Mouse (Mus musculus) gastrocnemius, adult 18-20 months (tissue): ENCODE results near the gene Birc3. TPM values are rescaled to one million over a fixed set of nuclear protein-coding genes. Genes with fewer than 3 reads are reported as not detected.
"Not testable (repeated sequence)": the region's sequence is repeated elsewhere in the genome, so short reads cannot be mapped to it uniquely, and the experiment has no call there.

Experiments used
- DNase-seq: peaks from one replicate; pipeline ENCODE4 v3.0.0; 2021; ENCODE audit warnings: low spot score
- long read RNA-seq, 2 experiments: library from polyadenylated mRNA; stranded (forward); transcript quantifications; one replicate each; pipeline ENCODE4 v2.0.0; 2021
- total RNA-seq, 2 experiments: library from RNA; stranded (reverse); gene quantifications; 2 replicates each; pipeline ENCODE4 v1.2.3; 2021

Gene Birc3
- total RNA-seq = 10 to 100 TPM in 1 of 2 experiments, 1 to 10 TPM in 1; 7.4 to 10.3 TPM
- long read RNA-seq, experiment 1, partial matches to known transcripts = 0 of 1 reads
- long read RNA-seq, experiment 1, other reads (novel, unspliced or antisense) = 1 of 1 reads
- long read RNA-seq, experiment 2, transcript Birc3-201 (9 exons, 2,667 nt) = major isoform, 7 of 8 reads
- long read RNA-seq, experiment 2, partial matches to known transcripts = 1 of 8 reads
- long read RNA-seq, experiment 2, other reads (novel, unspliced or antisense) = 0 of 8 reads

- peak; percentile 68 for DNase-seq
Observed at GRCm38 (mm10) chr9:7872775-7873439, at the start of gene Birc3. Gene Birc3, minus strand, starts transcription at chr9:7873186.

DNA sequence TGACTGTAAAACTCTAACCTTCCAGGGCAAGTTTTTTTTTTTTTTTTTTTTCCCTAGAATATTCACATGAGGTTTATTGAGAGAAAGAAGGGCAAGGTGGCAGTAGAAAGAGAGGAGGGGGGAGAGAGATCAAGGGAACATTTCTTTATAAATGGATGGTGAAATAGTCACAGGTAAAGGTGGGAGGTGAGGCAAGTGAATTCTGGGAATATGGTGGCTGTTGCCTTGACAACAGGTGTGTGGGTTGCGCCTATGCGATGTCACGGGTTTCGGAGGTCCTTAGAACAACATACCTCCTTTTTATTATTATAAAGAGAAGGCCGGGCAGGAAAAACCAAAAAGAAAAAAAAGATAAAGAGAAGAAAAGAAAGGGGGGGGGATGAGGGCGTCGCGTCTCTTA, 41.9 kb upstream of the Birc3 start:
- DNase-seq = no peak

DNA sequence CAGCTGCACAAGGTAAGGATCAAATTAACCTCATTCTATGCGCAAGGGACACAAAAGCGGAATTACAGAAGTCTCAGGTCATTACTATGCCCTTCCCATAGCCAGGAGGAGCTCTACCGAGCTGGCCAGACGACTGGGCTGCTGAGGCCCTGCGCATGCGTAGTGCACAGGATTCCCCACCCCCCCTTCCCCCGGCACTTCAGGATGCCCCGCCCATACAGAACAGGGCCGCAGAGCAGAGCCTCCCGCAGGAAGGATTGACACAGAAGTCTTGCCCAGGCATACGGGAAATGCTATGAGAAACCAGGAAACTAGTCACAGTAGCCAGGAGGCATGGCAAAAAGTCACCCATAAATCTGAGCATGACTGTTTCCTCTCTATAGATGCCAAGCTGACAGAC, 41.5 kb upstream of the Birc3 start:
- peak; percentile 40 for DNase-seq

DNA sequence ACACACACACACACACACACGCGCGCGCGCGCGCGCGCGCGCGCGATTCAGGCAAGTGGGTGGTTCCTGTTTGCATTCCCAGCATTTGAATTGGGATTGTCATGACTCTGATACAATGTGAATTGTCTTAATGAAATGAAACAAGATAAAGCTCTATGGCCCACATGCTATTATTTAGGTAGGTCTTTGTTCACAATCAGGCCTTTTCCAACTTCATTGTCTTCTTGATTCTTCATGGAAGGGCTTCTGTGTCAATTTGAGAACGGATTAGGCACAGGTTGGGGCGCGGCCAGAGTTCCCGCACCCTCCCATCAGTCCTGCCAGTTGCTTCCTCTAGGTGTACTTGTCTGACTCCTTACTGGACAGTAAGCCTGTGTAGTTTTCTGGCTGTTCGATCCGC, 41.0 kb upstream of the Birc3 start:
- no peak for DNase-seq

DNA sequence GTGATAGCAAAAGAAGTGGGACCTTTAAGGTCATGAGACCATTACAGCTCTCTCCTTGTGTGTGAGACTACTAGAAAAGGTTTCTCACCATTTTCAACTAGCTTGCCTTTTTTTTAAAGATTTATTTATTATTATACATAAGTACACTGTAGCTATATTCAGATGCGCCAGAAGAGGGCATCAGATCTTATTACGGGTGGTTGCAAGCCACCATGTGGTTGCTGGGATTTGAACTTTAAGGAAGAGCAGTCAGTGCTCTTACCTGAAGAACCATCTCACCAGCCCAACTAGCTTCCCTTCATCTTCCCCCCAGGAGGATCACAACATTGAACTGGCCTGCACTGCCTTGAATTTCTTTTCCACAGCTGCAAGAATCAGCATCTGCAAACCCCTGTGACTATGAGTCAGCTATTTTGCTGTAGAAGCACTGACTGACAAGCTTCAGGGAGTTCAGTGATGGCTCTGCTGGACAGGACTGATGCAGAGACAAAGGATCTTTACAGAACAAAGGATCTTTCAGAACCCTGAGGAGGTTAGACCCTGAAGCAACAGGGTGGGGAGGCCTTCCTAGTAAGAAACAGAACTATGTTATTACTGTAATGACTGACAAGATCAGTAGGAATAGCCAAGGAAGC, 34.5 kb upstream of the Birc3 start:
- DNase-seq = no peak

DNA sequence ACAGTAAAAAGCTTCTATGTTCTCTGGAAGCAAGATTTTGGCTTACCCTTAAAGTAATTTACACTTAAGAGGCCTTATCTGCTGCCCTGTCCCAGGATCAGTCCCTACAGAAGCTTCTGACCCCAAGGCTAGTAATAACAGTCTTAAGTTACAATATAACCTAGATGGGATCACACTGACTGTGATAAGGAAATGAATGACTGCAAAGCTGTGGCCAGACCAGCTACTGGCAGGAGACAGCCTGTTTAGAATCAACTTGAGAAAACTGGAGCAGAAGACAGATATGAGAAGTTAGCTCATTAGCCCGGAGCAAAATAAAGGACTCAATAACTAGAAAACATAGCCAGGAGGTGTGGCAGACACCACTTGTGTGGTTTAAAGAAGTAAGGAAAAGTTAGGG, 33.6 kb upstream of the Birc3 start:
- DNase-seq = no peak

GRCm38 (mm10) chr9:7903825-7904224, 30.8 kb upstream of the Birc3 start:
- DNase-seq = no peak

GRCm38 (mm10) chr9:7903262-7903661, 30.3 kb upstream of the Birc3 start:
- DNase-seq = no peak

DNA sequence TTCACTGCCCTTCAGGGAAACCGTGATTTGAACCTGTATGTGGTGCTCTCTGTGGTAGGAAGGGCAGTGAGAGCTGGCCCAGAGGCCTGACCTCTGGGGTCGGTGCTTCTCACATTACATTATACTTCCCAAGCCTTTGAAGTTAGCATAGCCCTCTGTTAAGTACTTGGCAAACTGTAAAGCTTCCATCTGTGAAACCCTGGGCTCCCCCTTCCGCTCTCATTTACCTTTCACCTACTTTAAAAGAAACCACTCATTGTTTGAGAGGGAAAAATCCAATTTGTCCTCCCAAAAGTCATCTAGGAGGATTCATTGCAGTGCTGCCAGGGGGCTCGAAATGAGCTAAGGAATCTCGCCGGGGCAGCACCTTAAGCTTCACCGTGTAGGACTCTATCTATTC, 29.3 kb upstream of the Birc3 start:
- DNase-seq = no peak

DNA sequence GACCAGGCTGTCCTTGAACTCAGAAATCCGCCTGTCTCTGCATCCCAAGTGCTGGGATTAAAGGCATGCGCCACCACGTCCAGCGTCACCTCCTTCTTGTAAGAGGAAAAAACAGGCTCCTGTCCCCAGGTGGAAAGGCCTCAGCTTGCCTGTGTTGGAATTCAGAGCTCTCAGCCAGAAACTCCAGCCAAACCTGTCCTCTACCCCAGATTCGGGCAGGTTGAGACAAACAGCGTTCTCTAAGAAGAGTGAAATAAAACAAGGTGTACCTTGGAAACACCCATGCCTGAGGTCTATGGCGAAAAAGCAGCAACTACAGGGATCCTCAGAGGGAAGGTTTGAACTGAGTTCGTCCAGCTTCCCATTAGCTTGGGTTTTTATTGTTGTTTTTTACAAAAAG, 28.0 kb upstream of the Birc3 start:
- no peak for DNase-seq

GRCm38 (mm10) chr9:7897502-7897901, 24.5 kb upstream of the Birc3 start:
- DNase-seq = peak; percentile 75

GRCm38 (mm10) chr9:7891796-7892195, 18.8 kb upstream of the Birc3 start:
- DNase-seq = not testable (repeated sequence)

- no peak for DNase-seq
Observed at GRCm38 (mm10) chr9:7891177-7891576, 18.2 kb upstream of the Birc3 start.

DNA sequence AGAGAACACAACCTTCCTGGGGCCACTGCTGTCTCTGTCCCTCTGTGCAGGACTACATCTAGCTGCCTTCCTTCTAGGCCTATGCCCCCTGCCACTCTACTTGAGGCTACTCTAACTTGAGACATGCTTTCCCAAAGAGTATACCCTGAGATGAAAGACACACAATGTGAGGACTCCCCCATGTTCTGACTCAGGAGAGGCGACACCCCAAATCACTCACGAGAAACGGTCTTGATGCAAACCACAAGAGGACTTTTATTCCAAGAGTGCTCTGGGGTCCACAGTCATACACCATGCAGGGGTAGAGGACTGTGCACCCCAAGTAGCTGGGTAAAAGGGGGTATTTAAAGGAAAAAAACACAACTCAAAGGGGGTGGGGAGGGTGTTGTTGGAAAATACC, 11.4 kb upstream of the Birc3 start:
- no peak for DNase-seq

- DNase-seq = no peak
Observed at GRCm38 (mm10) chr9:7882304-7882865, 9.4 kb upstream of the Birc3 start.

DNA sequence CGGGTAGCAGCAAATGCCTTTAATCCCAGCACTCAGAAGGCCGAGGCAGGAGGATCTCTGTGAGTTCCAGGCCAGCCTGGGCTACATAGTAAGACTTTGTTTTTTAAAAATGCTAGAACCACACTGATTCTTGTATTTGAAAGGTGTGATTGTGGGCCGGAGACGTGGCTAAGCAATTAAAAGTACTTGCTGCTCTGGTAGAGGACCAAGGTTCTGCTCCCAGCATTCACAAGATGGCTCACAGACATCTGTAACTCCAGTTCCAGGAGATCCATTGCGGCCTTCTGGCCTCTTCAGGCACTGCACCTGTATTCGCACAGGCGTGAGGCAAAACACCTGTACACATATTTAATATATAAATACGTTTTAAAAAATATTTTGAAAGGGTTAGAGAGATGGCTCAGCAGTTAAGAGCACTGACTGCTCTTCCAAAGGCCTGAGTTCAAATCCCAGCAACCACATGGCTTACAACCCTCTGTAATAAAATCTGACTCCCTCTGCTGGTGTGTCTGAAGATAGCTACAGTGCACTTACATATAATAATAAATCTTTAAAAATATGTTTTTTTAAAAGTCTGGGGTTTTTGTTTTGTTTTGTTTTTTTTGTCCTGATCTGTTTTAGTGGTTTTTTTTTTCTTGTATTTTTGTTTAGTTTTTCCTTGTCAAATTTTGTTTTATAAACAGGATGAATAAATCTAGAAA, 675 bp upstream of the Birc3 start:
- DNase-seq = no peak

- no peak for DNase-seq
Observed at GRCm38 (mm10) chr9:7872044-7872774, 777 bp downstream of the Birc3 start.

GRCm38 (mm10) chr9:7871316-7872043, 1.5 kb downstream of the Birc3 start:
- no peak for DNase-seq

DNA sequence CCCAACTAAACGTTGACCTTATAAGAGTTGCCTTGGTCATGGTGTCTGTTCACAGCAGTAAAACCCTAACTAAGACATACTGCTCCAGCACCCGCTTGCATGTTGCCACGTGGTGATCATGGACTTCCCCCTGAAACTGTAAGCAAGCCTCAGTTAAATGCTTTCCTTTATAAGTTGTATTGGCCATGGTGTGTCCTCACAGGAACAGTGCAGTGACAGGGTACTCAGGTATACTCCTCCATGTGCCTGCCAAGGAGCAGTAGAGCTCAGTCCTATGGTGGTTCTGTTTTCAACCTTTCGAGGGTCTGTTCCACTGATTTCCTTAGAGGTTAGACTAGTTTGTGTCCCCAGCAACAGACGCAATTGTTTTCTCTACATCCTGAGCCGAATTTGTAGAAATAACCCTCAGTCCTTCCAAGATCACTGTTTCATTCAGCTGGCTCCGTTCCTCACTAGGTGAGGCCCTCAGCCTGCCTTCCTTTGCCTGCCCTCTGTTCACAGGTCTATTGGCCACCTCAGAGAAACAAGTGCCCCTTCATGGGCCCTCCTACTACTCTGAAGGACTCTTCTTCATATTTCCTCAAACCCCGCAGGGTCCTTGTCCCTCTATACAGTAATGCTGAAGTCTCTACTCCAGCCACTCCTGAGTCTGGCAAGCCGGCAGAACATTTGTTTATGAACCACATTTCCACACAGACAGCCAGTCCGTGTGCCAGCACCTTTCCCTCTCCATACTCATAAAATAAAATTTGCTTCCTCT, 2.2 kb downstream of the Birc3 start:
- DNase-seq = no peak
